Mouse (Mus musculus) thymus, postnatal 14 days (tissue): ENCODE results near the gene Zmynd15.
"Not testable (repeated sequence)": the region's sequence is repeated elsewhere in the genome, so short reads cannot be mapped to it uniquely, and the experiment has no call there.

Source experiments
- DNase-seq: peaks from one replicate; pipeline ENCODE4 v3.0.0; 2021

Zmynd15 gene

GRCm38 (mm10) chr11:70458688-70459600, at the start of gene Zmynd15:
Gene Zmynd15 (plus strand): TSS chr11:70459433.
- DNase-seq = no peak

GRCm38 (mm10) chr11:70409594-70410296, 49.5 kb upstream of the Zmynd15 start, which contains the start of gene Pelp1:
Gene Pelp1 (minus strand): TSS chr11:70410031.
- DNase-seq = peak; percentile 94

- DNase-seq = no peak
Measured at GRCm38 (mm10) chr11:70410297-70410643, 49.0 kb upstream of the Zmynd15 start.

GRCm38 (mm10) chr11:70412591-70412990, 46.6 kb upstream of the Zmynd15 start:
- no peak for DNase-seq

GRCm38 (mm10) chr11:70413961-70414360, 45.3 kb upstream of the Zmynd15 start:
- DNase-seq = peak; percentile 83

- DNase-seq = no peak
Measured at GRCm38 (mm10) chr11:70418199-70418598, 41.0 kb upstream of the Zmynd15 start.

- no peak for DNase-seq
Measured at GRCm38 (mm10) chr11:70419486-70419885, 39.7 kb upstream of the Zmynd15 start.

- not testable (repeated sequence) for DNase-seq
Measured at GRCm38 (mm10) chr11:70426598-70426997, 32.6 kb upstream of the Zmynd15 start.

GRCm38 (mm10) chr11:70431574-70431973, 27.7 kb upstream of the Zmynd15 start:
- DNase-seq = no peak

GRCm38 (mm10) chr11:70432048-70432894, 27.0 kb upstream of the Zmynd15 start, which contains the start of gene Arrb2:
Gene Arrb2 (plus strand): TSS chr11:70432635.
- peak; percentile 100 for DNase-seq

- peak; percentile 44 for DNase-seq
Measured at GRCm38 (mm10) chr11:70432895-70433568, 26.2 kb upstream of the Zmynd15 start.

- no peak for DNase-seq
Measured at GRCm38 (mm10) chr11:70433569-70433943, 25.7 kb upstream of the Zmynd15 start.

- DNase-seq = peak; percentile 32
Measured at GRCm38 (mm10) chr11:70433951-70434350, 25.3 kb upstream of the Zmynd15 start.

- DNase-seq = peak; percentile 78
Measured at GRCm38 (mm10) chr11:70435476-70435875, 23.8 kb upstream of the Zmynd15 start.

GRCm38 (mm10) chr11:70437426-70437825, 21.8 kb upstream of the Zmynd15 start:
- DNase-seq = peak; percentile 30

GRCm38 (mm10) chr11:70438728-70439374, 20.4 kb upstream of the Zmynd15 start:
- no peak for DNase-seq

GRCm38 (mm10) chr11:70440637-70441036, 18.6 kb upstream of the Zmynd15 start:
- DNase-seq = no peak

GRCm38 (mm10) chr11:70441882-70442281, 17.4 kb upstream of the Zmynd15 start:
- DNase-seq = no peak

GRCm38 (mm10) chr11:70443964-70444363, 15.3 kb upstream of the Zmynd15 start:
- no peak for DNase-seq

GRCm38 (mm10) chr11:70444667-70445066, 14.6 kb upstream of the Zmynd15 start:
- no peak for DNase-seq

- no peak for DNase-seq
Measured at GRCm38 (mm10) chr11:70446756-70447155, 12.5 kb upstream of the Zmynd15 start.

GRCm38 (mm10) chr11:70447373-70447772, 11.9 kb upstream of the Zmynd15 start:
- no peak for DNase-seq
